Mouse (Mus musculus): ENCODE results near the gene Tnr.

GRCm38 (mm10) chr1:159517647-159518046, 5.9 kb upstream of the Tnr start:
- TF ChIP-seq CTCF (IDR thresholded peaks at IDR 0.05; ENCODE audit: low read depth) (no peak), EP300 (IDR thresholded peaks at IDR 0.05; ENCODE audit: low read depth) (no peak)
